Mouse (Mus musculus): ENCODE measurements around the gene Fmo1. TPM values are rescaled to one million over a fixed set of nuclear protein-coding genes. Genes with fewer than 3 reads are reported as not detected.

Gene Fmo1
- polyA plus RNA-seq, 1 experiment: 5.0 TPM

DNA sequence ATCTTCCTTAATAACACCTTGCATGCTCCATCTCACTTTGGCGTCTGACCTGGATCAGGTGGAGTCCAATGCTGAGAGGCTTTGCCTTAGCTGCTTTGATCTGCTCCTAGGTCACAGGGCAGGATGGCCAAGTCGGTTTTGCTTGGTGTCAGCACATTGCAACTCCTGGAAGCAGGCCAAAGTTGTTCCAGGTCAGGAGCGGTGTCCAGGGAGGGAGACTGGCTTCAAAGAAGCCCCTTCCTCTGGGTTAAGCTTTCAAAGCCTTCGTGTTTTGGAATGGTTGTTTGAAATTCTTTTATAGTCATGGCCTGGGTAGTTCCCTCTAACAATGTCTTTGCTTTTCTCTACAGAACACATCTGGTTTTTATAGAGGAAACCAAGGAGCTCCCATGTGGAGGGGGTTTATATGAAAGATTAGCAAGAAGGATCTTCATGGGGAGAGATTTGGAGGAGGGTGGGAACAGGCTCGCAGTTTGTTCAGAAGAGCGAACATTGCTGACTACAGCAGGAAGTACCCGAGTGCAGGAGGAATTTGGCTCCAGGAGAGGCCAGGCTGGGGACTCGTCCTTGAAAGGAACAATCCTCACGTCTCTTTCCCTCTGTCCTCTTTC lies 5.4 kb upstream of the Fmo1 start:
- no peak overlapping the region for H3K4me3 ChIP-seq
- peaks cover 10% of the 10 kb centered on the region for H3K27me3 ChIP-seq (ENCODE audit: control insufficient read depth, insufficient read depth, insufficient read length)
- no peaks in the 10 kb centered on the region for H3K36me3 ChIP-seq (ENCODE audit: control insufficient read depth, insufficient read depth)
- no peaks in the 10 kb centered on the region for H3K79me2 ChIP-seq (ENCODE audit: control insufficient read depth, insufficient read depth)
- no peak overlapping the region for H3ac ChIP-seq (ENCODE audit: control insufficient read depth, insufficient read length)
- TF ChIP-seq E2F4 (IDR thresholded peaks at IDR 0.05; ENCODE audit: insufficient read depth) (no peak), TCF3 (IDR thresholded peaks at IDR 0.05; ENCODE audit: insufficient read length, low read depth) (no peak), REST (IDR thresholded peaks at IDR 0.05; ENCODE audit: insufficient read depth, insufficient read length) (no peak), MYOD1 (IDR thresholded peaks at IDR 0.05; ENCODE audit: control insufficient read depth in 1 of 3, insufficient read length in 2 of 3, low read depth in 2 of 3) (no peak), TCF12 (IDR thresholded peaks at IDR 0.05; ENCODE audit: insufficient read depth, poor library complexity, severe bottlenecking) (no peak), MAX (IDR thresholded peaks at IDR 0.05; ENCODE audit: low read depth) (no peak), POLR2A (IDR thresholded peaks at IDR 0.05; ENCODE audit: insufficient read length, low read depth) (no peak), MYOG (IDR thresholded peaks at IDR 0.05; ENCODE audit: control insufficient read depth in 1 of 3, insufficient read depth in 1 of 3, insufficient read length in 2 of 3, low read depth in 2 of 3) (no peak), USF1 (IDR thresholded peaks at IDR 0.05; ENCODE audit: low read depth) (no peak), POLR2AphosphoS2 (IDR thresholded peaks at IDR 0.05; ENCODE audit: insufficient read length, low read depth) (no peak), CEBPB (IDR thresholded peaks at IDR 0.05; ENCODE audit: insufficient read depth, poor library complexity, severe bottlenecking) (no peak), SRF (IDR thresholded peaks at IDR 0.05; ENCODE audit: control insufficient read depth, insufficient read length, low read depth) (no peak)
- H3K4me2 ChIP-seq (ENCODE audit: low read depth): no peak overlapping the region

DNA sequence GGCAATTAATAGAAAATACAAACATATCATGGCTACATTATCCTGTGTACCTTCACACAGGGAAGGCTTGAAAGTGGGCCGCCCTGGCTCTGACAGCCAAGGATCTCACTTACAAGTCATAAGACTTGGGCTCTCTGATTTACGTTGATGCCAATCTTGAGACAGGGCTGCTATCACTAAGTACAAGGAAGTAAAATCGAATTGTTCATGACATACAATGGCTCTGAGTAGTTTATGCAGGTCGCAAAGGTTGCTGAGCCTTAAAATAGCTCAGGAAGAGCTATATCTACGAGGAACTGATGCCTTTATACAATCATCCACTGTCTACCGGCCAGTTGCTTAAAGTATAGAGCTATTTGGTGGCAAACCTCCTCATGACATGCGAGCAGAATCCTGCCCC lies 4.6 kb upstream of the Fmo1 start:
- no peak overlapping the region for H3ac ChIP-seq (ENCODE audit: control insufficient read depth, insufficient read length)
- no peak for TF ChIP-seq POLR2AphosphoS2 (IDR thresholded peaks at IDR 0.05; ENCODE audit: insufficient read length, low read depth)
- TF ChIP-seq SRF (IDR thresholded peaks at IDR 0.05; ENCODE audit: control insufficient read depth, insufficient read length, low read depth): no peak
- no peak for TF ChIP-seq MYOG (IDR thresholded peaks at IDR 0.05; ENCODE audit: control insufficient read depth in 1 of 3, insufficient read depth in 1 of 3, insufficient read length in 2 of 3, low read depth in 2 of 3)
- no peak for TF ChIP-seq TCF3 (IDR thresholded peaks at IDR 0.05; ENCODE audit: insufficient read length, low read depth)
- no peak for TF ChIP-seq E2F4 (IDR thresholded peaks at IDR 0.05; ENCODE audit: insufficient read depth)
- no peak for TF ChIP-seq REST (IDR thresholded peaks at IDR 0.05; ENCODE audit: insufficient read depth, insufficient read length)
- TF ChIP-seq TCF12 (IDR thresholded peaks at IDR 0.05; ENCODE audit: insufficient read depth, poor library complexity, severe bottlenecking): no peak

DNA sequence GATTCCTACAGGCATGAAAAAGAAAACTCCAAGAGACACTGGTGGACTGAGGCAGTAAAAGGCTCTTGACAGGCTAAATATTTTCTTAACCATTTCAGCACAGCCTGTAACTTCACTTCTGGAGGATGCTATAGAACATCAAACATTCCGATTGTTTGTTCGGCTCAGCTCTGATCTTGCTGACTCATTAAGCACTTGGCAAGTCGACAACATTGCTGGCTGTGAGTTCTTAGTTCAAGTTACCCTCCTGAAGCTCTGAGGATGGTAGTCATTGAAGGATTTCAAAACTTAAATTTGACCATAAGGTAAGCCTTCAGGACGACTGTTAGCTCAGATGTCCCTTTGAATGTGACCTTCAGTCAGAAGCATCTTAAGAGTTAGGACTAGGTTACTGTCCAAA lies 986 bp upstream of the Fmo1 start:
- peaks cover 10% of the 10 kb centered on the region for H3K27me3 ChIP-seq (ENCODE audit: control insufficient read depth, insufficient read depth, insufficient read length)
- H3K79me2 ChIP-seq (ENCODE audit: control insufficient read depth, insufficient read depth): no peaks in the 10 kb centered on the region
- no peaks in the 10 kb centered on the region for H3K36me3 ChIP-seq (ENCODE audit: control insufficient read depth, insufficient read depth)
- TF ChIP-seq MYOD1 (IDR thresholded peaks at IDR 0.05; ENCODE audit: control insufficient read depth in 1 of 3, insufficient read length in 2 of 3, low read depth in 2 of 3) (no peak), TCF3 (IDR thresholded peaks at IDR 0.05; ENCODE audit: insufficient read length, low read depth) (no peak), CEBPB (IDR thresholded peaks at IDR 0.05; ENCODE audit: insufficient read depth, poor library complexity, severe bottlenecking) (no peak), USF1 (IDR thresholded peaks at IDR 0.05; ENCODE audit: low read depth) (no peak), MAX (IDR thresholded peaks at IDR 0.05; ENCODE audit: low read depth) (no peak), POLR2AphosphoS2 (IDR thresholded peaks at IDR 0.05; ENCODE audit: insufficient read length, low read depth) (no peak), MYOG (IDR thresholded peaks at IDR 0.05; ENCODE audit: control insufficient read depth in 1 of 3, insufficient read depth in 1 of 3, insufficient read length in 2 of 3, low read depth in 2 of 3) (no peak), POLR2A (IDR thresholded peaks at IDR 0.05; ENCODE audit: insufficient read length, low read depth) (no peak)
- H3ac ChIP-seq (ENCODE audit: control insufficient read depth, insufficient read length): no peak overlapping the region
- no peak overlapping the region for H3K4me3 ChIP-seq
- H3K4me2 ChIP-seq (ENCODE audit: low read depth): no peak overlapping the region

More for the DNA sequence above, 4.6 kb upstream of the Fmo1 start:
- Histone ChIP-seq H3K27me3 (ENCODE audit: control insufficient read depth, insufficient read depth, insufficient read length) (peaks cover 10% of the 10 kb centered on the region), H3K4me3 (no peak overlapping the region), H3K36me3 (ENCODE audit: control insufficient read depth, insufficient read depth) (no peaks in the 10 kb centered on the region), H3K4me2 (ENCODE audit: low read depth) (no peak overlapping the region), H3K79me2 (ENCODE audit: control insufficient read depth, insufficient read depth) (no peaks in the 10 kb centered on the region)

DNA sequence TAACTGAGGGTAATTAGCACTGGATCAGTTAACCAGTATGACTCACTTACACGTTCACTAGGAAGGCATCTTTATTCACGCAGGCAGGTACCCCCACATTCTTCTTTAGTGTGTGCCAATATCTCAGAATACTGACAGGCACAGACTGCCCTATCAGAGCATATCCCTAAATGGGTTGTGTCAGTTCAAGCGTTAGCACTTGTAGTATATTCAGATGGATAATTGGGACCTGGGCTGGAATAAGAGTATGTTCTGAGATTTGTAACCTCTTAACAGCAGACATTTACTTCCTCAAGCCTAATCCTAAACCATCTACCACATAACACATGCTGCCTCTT lies 948 bp downstream of the Fmo1 start:
- Histone ChIP-seq H3K4me3 (no peak overlapping the region), H3K79me2 (ENCODE audit: control insufficient read depth, insufficient read depth) (no peaks in the 10 kb centered on the region), H3K27me3 (ENCODE audit: control insufficient read depth, insufficient read depth, insufficient read length) (no peaks in the 10 kb centered on the region), H3K4me2 (ENCODE audit: low read depth) (no peak overlapping the region), H3ac (ENCODE audit: control insufficient read depth, insufficient read length) (no peak overlapping the region), H3K36me3 (ENCODE audit: control insufficient read depth, insufficient read depth) (no peaks in the 10 kb centered on the region)
- TF ChIP-seq E2F4 (IDR thresholded peaks at IDR 0.05; ENCODE audit: insufficient read depth): no peak
- TF ChIP-seq TCF12 (IDR thresholded peaks at IDR 0.05; ENCODE audit: insufficient read depth, poor library complexity, severe bottlenecking): no peak

DNA sequence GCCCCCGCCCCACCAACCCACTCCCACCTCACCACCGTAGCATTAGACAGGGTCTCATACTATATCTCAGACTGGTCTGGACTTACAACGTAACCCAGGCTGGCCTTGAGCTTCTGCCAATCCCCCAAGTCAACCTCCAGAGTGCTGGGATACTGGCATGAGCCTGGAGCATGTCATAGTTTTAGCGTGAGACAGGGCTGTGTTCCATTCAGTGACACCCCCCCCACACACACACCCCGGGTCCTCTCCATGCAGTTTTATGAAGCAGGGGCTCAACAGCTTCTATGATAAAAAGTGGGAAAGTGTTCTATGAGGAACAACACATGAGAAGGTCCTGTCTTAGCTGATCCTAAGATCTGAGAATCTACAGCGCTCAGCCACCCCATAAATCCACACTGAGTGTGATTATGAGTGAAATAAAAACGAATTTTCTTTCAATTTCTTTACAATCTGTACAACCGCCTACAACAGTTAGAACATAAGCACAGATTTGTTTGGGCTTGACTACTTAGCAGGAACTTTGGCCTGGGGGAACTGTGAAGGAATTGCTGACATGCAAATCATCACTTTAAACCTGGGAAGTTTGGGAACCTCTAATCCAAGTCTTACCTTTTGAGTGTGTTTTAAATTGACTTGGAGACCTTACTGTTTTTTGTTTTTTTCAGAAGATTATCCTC lies 1.5 kb downstream of the Fmo1 start:
- Histone ChIP-seq H3ac (ENCODE audit: control insufficient read depth, insufficient read length) (no peak overlapping the region), H3K4me3 (no peak overlapping the region), H3K36me3 (ENCODE audit: control insufficient read depth, insufficient read depth) (no peaks in the 10 kb centered on the region), H3K4me2 (ENCODE audit: low read depth) (no peak overlapping the region), H3K79me2 (ENCODE audit: control insufficient read depth, insufficient read depth) (no peaks in the 10 kb centered on the region), H3K27me3 (ENCODE audit: control insufficient read depth, insufficient read depth, insufficient read length) (no peaks in the 10 kb centered on the region)
- TF ChIP-seq CEBPB (IDR thresholded peaks at IDR 0.05; ENCODE audit: insufficient read depth, poor library complexity, severe bottlenecking): no peak
- no peak for TF ChIP-seq TCF3 (IDR thresholded peaks at IDR 0.05; ENCODE audit: insufficient read length, low read depth)
